Mouse (Mus musculus) ES-E14 (cell line): ENCODE measurements around the gene Sh2b3.

ENCODE experiments used
- CHD2 ChIP-seq: IDR thresholded peaks from 2 replicates; pipeline ENCODE4 v1.6.1; 2014; ENCODE audit warnings: mild to moderate bottlenecking, low read depth, low read length, inconsistent platforms
- MAFK ChIP-seq: IDR thresholded peaks from 2 replicates; pipeline ENCODE4 v1.6.1; 2014; ENCODE audit warnings: mild to moderate bottlenecking, low read depth, low read length, inconsistent platforms; ENCODE audit not compliant: insufficient read depth

GRCm38 (mm10) chr5:121839128-121839473 is 1.7 kb upstream of the Sh2b3 start:
- no peak for TF ChIP-seq CHD2
- TF ChIP-seq MAFK = no peak
